Mouse (Mus musculus) lung, adult 18-20 months (tissue): Measurements from ENCODE around the gene Olfr937.

ENCODE experiments used
- DNase-seq, 2 experiments: peaks; one replicate each; pipeline ENCODE4 v3.0.0; 2022; ENCODE audit warnings: mixed read lengths in 2 of 2

The Olfr937 gene

DNA sequence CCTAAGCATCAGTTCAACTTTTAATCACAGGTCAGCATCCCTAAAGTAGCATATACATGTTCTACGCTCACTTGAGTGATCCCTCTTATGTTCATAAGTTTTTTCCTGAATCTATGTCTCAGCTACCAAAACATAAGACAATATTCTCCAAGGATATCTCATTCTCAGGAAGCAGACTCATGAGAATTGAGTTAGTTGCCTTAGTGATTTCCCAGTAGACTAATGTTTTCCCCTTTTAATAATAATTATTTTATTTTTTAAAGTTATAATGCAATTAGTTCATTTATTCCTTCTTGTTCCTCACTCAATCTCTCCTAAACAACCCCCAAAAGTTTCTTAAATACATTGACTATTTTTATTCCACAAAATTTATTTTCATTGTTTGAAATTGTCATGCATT, at the start of gene Olfr937:
Olfr937 (minus strand) TSS at position 101 of the 400 bp plus-strand sequence.
- DNase-seq, result no peak

DNA sequence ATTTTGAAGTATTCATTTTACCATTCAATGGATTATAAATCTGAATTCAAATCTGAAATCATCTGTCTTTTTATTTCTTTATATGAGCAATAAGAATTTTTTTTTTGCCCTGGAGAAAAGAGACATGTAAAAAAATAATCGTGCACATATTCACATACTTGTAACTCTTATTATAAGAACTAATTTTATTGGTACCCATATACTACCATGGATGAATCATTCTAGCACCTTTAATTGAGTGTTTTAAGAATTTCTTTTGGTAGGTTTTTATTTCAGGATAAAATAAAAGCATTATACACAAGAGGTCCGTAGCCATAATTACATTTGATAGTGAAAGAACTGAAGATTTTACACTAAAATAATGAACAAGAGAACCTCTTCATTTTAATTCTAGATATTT, 14.0 kb upstream of the Olfr937 start, which contains the start of gene Olfr938:
Olfr938 (minus strand) TSS at position 101 of the 400 bp plus-strand sequence.
- DNase-seq, result no peak

DNA sequence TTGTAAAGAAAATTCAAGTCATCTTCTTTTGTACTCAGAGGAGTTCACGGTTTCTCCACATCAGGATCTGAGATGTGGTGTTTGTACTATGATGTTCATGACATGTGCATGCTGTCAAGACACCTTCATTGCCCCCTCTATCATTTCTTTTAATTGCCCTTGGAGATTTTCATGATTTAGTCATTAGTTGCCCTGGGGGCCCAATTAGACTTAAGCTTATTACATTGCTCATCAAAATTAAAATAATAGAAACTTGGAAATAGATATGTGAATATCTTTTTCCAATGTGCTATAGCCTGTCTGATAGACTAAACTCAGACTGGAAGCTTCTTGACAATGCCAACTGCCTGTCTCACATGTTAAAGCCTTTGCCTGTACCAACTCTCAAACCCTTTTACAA, 41.5 kb downstream of the Olfr937 start, which contains the start of gene Olfr146:
Olfr146 (minus strand) TSS at position 101 of the 400 bp plus-strand sequence.
- DNase-seq, result no peak
